Mouse (Mus musculus): ENCODE measurements around the gene Olfr370. TPM values are rescaled to one million over a fixed set of nuclear protein-coding genes. Genes with fewer than 3 reads are reported as not detected.
A peak's percentile ranks its signal among the peaks of the same experiment; 100 is the strongest.

The Olfr370 gene
- total RNA-seq, 2 experiments from 2014 or later: not detected

DNA sequence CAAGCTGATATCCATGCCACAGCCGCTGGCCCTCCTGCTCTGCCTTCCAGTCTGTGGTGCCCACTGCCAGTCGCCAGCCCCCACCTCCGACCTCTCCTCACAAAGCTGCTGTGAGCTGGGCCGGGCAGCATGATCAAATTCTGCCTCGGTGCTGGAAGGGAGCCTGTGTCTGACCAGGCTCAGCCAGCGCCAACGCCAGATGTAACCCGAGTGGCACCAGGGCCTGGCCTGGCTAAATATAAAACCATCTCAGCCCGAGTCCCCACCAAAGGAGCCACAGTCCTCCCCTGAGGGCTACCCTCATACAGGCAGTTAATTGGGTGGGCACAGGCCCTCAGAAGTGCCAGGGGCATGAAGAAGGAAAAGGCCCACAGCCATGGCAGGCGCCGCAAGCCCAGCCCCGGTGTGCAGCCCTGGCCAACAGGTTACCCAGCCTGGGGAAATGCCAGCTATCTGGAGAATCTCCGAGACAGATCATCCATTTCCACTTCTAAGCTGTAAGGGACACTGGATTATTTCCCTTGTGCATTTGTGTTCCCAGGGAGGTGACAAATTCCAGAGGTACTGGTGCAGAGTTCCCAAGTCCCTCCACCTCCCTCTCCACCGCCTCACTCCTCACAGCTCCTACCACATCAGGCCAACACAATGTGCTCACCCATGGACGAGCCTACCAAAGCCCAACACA is 39.2 kb downstream of the Olfr370 start:
- DNase-seq: no peak
- intact Hi-C loops (cut with DNase I): loop anchor here (5.0 kb wide), 1 partner anchor 48 kb away; no protein-coding TSS in a partner anchor

DNA sequence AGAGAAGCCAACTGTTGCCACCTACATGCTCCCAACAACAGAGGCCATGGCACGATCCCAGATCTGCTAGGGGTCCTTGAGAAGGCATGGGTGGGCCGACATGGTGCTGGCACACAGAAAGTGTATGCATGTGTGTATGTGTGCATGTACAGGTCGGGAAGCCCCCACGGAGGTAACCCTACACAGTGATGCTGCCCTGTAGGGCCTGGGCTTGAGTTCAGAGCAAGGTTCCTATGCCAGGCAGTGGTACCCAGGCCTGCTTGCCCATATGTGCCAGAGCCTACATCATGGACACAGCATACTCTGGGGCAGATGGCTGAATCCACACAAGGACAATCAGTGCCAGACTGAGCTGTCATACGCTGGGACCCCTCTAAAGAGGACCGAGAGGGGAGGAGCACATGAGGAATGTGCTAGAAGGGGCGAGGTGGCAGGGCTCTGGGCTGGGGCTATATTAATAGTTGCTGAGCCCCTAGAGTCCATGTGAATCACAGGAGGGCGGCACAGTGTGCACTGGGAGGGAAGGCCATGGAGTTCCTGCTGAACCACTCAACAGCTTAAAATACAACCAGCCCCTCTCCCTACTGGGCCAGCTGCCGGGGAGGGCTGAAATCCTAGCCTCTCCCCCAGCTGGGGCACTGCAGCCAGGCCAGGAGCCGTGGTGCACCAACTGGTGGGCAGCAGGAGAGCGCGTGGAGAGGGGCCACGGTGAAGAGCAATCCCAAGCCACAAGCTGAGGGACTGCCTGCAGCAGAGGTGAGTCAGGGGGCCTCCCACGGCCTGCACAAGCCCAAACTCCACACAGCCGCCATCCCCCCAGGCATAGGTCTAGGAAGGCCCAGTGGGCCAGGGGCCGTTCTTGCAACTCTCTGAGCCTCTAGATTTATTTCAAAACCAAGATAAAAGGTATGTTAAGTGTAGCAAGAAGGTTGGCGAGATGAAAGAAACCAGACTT is 40.3 kb downstream of the Olfr370 start:
- DNase-seq: peak in 1 of 2 experiments; percentile 40
- intact Hi-C loops (cut with DNase I): no loop called here

DNA sequence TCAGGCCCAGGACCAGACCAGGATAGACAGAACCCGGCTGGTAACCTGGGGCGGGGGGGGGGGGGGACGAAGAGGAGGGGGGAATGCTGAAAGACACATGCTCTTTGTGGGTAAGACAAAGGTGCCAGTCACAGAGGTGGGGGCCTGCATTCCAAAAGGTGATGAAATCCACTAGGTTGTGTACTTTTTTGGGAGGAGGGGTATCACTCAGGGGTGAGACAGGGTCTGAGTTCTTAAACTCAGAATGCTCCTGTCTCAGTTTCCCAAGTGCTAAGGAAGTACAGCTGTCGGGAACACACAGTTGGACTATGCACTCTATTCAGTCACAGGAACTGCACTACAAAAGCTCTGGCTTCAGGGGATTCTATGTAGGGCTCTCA is 40.9 kb downstream of the Olfr370 start:
- intact Hi-C loops (cut with DNase I): no loop called here
- no peak for DNase-seq

DNA sequence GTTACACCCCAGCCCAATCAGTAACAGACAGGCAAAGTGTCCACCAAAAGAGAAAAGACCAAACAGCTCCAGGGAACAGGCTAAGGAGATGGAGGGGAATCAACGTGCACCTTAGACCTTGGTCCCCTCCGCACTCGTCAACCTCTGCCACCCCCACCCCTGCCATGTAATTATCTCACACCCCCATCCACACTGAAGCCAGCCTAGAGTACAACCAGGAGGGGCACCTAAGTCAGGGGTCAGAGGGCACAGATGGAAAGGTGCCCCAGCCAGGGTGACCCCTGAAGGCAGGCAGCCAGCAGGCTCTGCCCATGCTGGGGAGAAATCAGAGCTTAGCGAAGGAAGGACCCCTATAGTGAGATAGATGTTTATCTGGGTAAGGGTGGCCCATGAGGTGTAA is 41.3 kb downstream of the Olfr370 start:
- intact Hi-C loops (cut with DNase I): no loop called here
- DNase-seq: no peak

GRCm38 (mm10) chr8:83577384-83577791 is 41.8 kb downstream of the Olfr370 start:
- DNase-seq: peak in 1 of 2 experiments; percentile 60
- intact Hi-C loops (cut with DNase I): no loop called here

- intact Hi-C loops (cut with DNase I): no loop called here
- DNase-seq: no peak
Observed at GRCm38 (mm10) chr8:83578131-83579055, 42.8 kb downstream of the Olfr370 start.

GRCm38 (mm10) chr8:83579676-83580075 is 44.1 kb downstream of the Olfr370 start:
- intact Hi-C loops (cut with DNase I): no loop called here
- no peak for DNase-seq

DNA sequence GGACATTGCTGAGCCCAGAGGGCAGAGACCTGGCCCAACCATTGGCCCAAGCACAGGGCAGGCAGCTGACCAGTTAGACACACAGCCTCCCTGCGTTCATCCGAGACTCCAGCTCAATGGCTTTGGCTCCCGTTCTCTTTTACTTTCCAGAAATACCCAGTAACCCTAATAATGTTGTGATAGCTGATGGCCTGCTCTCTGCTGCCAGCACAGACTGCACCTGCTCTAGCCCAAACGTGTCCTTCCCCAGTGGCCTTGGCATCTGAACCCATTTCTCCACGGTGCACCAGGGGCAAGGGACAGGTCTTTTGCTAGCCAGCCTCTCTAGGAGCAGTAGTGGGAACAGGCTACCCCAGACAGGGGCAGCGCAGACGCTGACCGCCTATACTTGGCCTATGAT is 45.2 kb downstream of the Olfr370 start:
- intact Hi-C loops (cut with DNase I): no loop called here
- no peak for DNase-seq

GRCm38 (mm10) chr8:83582226-83582625 is 46.6 kb downstream of the Olfr370 start:
- DNase-seq: no peak
- intact Hi-C loops (cut with DNase I): no loop called here

DNA sequence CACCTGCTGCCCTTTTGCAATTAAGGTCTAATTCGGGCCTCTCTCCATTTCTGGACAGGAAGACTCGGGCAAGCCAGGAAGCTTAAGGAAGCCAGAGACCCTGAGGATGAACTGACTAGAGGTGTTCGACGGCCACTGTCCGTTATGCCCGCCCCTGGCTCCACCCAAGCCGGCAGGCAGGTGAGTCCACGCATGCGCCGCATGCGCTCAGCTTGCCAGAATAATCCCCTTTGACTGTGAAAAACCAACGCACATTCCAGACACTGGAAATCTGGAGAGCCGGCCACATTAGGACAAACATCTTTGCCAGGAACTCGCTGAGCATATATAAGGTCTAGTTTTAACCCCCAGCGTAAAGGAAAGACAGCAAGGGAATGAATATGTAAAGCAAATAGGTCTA is 47.7 kb downstream of the Olfr370 start:
- intact Hi-C loops (cut with DNase I): no loop called here
- DNase-seq: no peak

- intact Hi-C loops (cut with DNase I): no loop called here
- DNase-seq: no peak
Observed at GRCm38 (mm10) chr8:83584771-83585170, 49.2 kb downstream of the Olfr370 start.

DNA sequence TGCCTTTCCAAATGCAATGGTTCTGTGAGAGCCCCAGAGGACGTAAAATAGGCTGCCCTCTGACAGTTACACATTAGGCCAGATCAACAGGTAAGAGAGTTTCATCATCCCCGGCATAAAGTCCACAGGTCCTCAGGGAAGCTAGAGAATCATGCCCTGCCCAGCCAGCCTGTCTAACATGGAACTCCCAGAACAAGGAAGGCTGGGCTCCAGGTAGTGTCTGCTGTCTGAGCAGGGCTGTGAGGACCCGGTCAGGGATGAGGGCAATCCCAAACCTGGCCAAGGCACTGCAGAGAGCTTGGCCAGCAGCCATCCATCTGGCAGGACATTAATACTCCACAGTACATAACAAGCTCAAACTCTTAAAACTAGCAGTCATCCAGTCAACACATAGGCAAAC is 49.8 kb downstream of the Olfr370 start:
- peak in 1 of 2 experiments; percentile 54 for DNase-seq
- intact Hi-C loops (cut with DNase I): no loop called here

DNA sequence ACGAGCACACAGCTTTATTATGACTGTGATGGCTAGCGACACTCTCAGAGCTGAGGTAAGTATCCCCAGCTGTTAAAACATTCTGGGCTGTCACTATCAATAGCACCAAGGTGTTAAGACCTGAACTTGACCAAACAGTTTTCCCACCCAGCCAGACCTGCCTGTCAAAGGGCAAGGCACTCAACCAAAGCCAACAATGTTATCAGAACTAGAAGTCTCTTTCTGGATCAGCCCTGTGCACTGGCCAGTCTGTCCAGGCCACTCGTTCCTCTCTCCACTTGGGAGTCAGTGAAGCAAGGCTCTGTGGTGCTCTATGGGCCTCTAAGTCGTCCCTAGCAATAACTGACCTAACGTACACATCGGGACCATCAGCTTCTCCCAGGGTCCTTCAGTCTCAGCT is 52.1 kb downstream of the Olfr370 start:
- intact Hi-C loops (cut with DNase I): no loop called here
- no peak for DNase-seq

GRCm38 (mm10) chr8:83588886-83589285 is 53.3 kb downstream of the Olfr370 start:
- no peak for DNase-seq
- intact Hi-C loops (cut with DNase I): no loop called here

GRCm38 (mm10) chr8:83590488-83591023 is 55.0 kb downstream of the Olfr370 start:
- intact Hi-C loops (cut with DNase I): no loop called here
- no peak for DNase-seq

GRCm38 (mm10) chr8:83592682-83593081 is 57.1 kb downstream of the Olfr370 start:
- DNase-seq: no peak
- intact Hi-C loops (cut with DNase I): no loop called here

GRCm38 (mm10) chr8:83593325-83594166 is 58.0 kb downstream of the Olfr370 start:
- no peak for DNase-seq
- intact Hi-C loops (cut with DNase I): no loop called here

DNA sequence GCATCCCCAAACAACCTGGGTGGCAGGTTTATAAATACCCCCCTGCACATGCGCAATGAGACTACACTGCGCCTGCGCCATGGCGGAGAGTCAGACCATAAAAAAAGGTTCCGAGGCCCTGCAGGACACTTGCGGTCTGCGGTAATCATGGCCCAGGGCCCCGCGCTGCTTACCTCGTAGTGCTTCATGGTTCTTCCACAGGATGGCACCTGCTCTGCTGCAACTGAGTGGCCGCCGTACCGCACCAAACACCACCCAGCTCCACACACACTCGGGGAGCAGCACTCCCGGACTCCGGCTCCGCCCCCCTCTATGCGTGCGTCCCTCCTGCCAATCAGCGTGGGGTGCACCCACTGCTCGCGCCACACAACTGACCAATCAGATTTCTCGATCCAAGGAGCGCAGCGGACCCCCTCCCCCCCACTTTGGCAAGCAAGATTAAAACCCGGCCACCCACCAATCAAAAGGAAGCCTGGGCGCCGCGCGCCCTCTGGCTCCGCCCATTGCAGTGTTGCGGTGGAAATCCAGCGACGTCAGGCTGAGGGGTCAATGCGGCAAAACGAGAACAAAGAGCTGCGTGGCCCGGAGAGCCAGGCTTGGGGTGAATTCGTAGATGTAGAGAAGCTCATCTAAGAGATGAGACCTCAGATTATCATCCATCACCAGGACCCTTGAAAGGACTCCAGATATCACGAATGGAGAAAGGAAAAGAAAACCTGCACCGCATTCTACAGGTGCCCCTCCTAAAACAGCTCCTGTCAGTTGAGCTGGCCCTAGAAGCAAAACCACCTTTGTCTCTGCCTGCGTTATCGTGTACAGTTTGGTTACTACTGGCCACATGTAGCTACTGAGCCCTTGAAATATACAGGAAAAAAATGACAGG is 58.8 kb downstream of the Olfr370 start:
- intact Hi-C loops (cut with DNase I): no loop called here
- DNase-seq: peak; percentile 93 to 94
